Mouse (Mus musculus) cerebellum, adult 8-10 months (tissue): Measurements from ENCODE around the gene Gpr61.

ENCODE experiments used
- DNase-seq: peaks from one replicate; pipeline ENCODE4 v3.0.0; 2022

Gpr61 gene

DNA sequence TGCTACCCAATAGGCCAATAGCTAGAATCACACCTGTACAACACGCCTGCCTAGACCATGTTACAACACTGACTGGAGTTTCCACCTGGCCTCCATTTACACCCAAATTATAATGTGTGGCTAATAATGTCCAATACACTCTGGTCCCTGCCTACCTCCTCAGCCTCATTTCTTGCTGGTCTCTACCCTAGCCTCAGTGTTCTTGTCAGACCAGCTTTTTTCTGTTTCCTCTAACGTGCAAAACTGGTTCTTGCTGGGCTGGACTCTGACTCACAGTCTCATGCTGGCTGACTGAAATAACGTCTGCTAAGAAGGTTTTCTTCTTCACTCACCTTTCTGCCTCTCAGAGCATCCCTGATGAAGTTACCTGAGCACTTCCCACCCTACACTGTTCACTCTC is 28.4 kb downstream of the Gpr61 start:
- no peak for DNase-seq

DNA sequence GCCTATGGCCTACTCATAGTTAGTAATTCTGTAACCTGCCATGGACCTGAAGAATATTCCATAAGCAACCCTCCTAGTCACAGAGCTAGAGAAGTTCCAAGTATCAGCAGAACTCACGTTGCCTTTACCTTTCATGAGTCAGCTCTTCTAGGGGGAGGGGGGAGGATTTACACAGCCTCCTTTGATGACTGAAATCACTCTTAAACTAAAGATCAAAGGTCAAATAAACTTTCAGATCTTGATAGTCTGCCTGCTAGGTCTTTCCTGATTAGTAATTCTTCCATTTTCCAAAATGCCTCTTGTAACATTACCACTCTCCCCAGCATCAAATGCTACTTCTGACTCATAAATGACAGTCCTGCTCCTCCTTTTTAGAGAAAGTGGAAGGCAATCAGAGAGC is 30.6 kb downstream of the Gpr61 start:
- DNase-seq: no peak

DNA sequence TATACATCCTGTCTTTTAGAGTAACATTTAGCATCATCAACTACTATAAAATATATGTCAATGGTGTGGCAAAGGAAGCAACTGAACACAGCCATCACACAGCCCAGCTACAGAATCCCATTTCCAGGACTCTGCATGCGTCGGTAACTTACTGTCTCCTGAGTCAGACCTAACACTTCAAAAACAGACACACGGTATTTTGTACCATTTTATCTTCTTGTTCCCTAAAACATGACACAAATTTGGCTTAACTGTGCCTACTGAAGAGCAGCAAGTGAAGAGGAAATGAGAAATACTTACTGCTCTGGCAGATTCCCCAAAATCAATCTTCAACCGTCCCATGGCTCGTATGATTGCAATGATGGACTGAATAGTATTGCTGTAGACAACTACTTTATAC is 31.4 kb downstream of the Gpr61 start:
- no peak for DNase-seq

- no peak for DNase-seq
Measured at GRCm38 (mm10) chr3:108121101-108121500, 33.6 kb downstream of the Gpr61 start.

GRCm38 (mm10) chr3:108117465-108117864 is 37.2 kb downstream of the Gpr61 start:
- DNase-seq: no peak

GRCm38 (mm10) chr3:108113591-108114289 is 40.9 kb downstream of the Gpr61 start:
- DNase-seq: no peak

GRCm38 (mm10) chr3:108112666-108113065 is 42.0 kb downstream of the Gpr61 start:
- no peak for DNase-seq

- DNase-seq: no peak
Measured at GRCm38 (mm10) chr3:108112246-108112645, 42.4 kb downstream of the Gpr61 start.

DNA sequence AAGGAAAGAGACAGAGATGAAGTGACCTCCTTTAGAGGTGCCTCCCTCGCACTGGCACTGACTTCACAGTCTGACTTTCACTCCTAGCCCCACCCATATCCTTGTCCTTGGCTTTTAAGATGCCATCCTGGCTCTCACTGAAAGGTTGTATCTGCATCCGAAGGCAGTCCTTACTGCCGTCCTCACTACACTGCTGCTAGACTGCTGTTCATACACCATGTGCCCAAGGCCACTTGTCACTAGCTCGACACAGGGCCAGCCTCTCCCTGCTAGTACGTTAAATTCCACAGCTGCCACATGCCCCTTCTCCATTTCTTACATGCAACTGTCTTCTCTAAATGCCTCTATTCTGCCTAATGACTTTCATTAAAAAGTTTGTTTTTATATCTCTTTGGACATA is 43.4 kb downstream of the Gpr61 start:
- no peak for DNase-seq

DNA sequence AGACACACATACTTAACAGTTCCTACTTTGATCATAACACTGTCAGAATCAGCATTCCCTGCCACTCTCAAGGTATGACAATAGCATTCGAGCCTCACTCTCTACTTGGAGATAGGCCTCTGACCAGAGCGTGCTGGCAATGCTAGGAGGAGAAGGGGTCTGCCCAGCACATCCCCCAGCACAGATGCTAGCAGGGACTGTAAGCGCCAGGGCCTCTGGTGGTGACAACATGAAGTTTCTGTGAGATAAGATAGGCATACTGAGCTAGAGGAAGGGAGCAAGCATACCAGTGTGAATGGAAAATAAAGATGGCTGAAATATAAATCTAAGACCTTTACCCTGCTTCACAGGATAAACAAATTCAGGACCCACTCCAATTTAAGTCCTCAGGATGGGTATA is 49.4 kb downstream of the Gpr61 start:
- no peak for DNase-seq

GRCm38 (mm10) chr3:108102075-108102474 is 52.6 kb downstream of the Gpr61 start:
- DNase-seq: no peak

DNA sequence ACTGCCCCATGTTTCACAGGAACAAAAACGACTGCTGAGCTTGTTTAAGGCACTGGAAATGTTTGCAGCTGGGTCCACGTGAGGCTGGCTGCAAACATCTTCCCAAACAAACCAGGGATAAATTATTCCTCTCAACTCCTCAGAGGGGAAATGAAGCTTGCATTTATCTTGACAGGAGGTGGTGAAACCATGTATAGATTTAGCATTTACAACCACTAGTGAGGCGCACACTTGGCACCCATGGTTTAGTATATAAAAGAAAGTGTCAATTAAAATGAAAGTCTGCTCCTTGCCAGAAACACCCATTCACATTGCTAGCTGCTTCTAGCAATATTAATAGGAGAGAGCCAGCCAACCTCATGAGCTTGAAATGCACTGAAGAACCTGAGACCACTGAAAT is 53.1 kb downstream of the Gpr61 start:
- no peak for DNase-seq
